Mouse (Mus musculus): Measurements from ENCODE around the gene Camk1.

DNA sequence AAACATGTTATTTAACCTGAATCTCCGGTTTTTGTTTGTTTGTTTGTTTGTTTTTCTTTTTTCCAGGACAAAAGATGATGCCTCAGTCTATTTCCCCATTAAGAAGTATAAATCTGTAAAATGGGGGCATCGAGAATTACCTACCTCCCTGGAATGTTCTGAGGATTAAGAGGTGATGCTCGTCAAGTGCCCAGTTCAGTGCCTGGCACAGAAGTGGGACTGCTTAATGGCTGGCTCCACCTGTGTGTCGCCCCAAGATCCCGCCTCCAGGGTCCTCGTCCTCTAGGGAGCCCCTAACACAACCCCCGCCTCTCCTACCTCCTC lies 33.4 kb upstream of the Camk1 start:
- no peak for TF ChIP-seq CTCF (IDR thresholded peaks at IDR 0.05; ENCODE audit: borderline replicate concordance, extremely low read depth, insufficient read depth, insufficient read length)
- TF ChIP-seq POLR2A (IDR thresholded peaks at IDR 0.05; ENCODE audit: borderline replicate concordance, extremely low read depth, insufficient read depth, insufficient read length, poor library complexity, severe bottlenecking), result no peak
